Mouse (Mus musculus) ES-CJ7 (cell line): ENCODE results near the gene Hist1h4i.
A peak's percentile ranks its signal among the peaks of the same experiment; 100 is the strongest.
"Not testable (repeated sequence)": the region's sequence is repeated elsewhere in the genome, so short reads cannot be mapped to it uniquely, and the experiment has no call there.

Source experiments
- DNase-seq: peaks from one replicate; pipeline ENCODE4 v3.0.0; 2011; ENCODE audit warnings: low read depth, low spot score

Hist1h4i gene

GRCm38 (mm10) chr13:22041142-22041536 lies at the start of gene Hist1h4i:
Gene Hist1h4i, minus strand, starts transcription at chr13:22041362.
- DNase-seq, result peak; percentile 96

- not testable (repeated sequence) for DNase-seq
These were observed 43.0 kb upstream of the Hist1h4i start, which contains the start of gene Vmn1r188 for GRCm38 (mm10) chr13:22084140-22084539. Gene Vmn1r188, plus strand, starts transcription at chr13:22084440.

- no peak for DNase-seq
These were observed 22.3 kb upstream of the Hist1h4i start for GRCm38 (mm10) chr13:22063468-22063867.

- no peak for DNase-seq
These were observed 20.3 kb upstream of the Hist1h4i start for GRCm38 (mm10) chr13:22061422-22061821.

GRCm38 (mm10) chr13:22053754-22054153 lies 12.6 kb upstream of the Hist1h4i start:
- DNase-seq, result no peak

GRCm38 (mm10) chr13:22051523-22051859 lies 10.3 kb upstream of the Hist1h4i start:
- DNase-seq, result no peak

GRCm38 (mm10) chr13:22050591-22051522 lies 9.7 kb upstream of the Hist1h4i start:
- DNase-seq, result peak; percentile 96

- peak; percentile 89 for DNase-seq
These were observed 8.7 kb upstream of the Hist1h4i start for GRCm38 (mm10) chr13:22049737-22050440.

- DNase-seq, result no peak
These were observed 7.9 kb upstream of the Hist1h4i start for GRCm38 (mm10) chr13:22049041-22049440.

- no peak for DNase-seq
These were observed 4.1 kb upstream of the Hist1h4i start for GRCm38 (mm10) chr13:22045311-22045710.

GRCm38 (mm10) chr13:22044432-22045155 lies 3.4 kb upstream of the Hist1h4i start:
- DNase-seq, result no peak

GRCm38 (mm10) chr13:22043503-22044431 lies 2.6 kb upstream of the Hist1h4i start:
- DNase-seq, result peak; percentile 87

GRCm38 (mm10) chr13:22042568-22043502 lies 1.7 kb upstream of the Hist1h4i start, which contains the start of the genes Hist1h2ag and Hist1h2bj:
Gene Hist1h2ag, minus strand, starts transcription at chr13:22042944.
Gene Hist1h2bj, plus strand, starts transcription at chr13:22043214.
- peak; percentile 99 for DNase-seq

- peak; percentile 68 for DNase-seq
These were observed 747 bp upstream of the Hist1h4i start for GRCm38 (mm10) chr13:22041651-22042567.

- DNase-seq, result peak; percentile 82
These were observed 559 bp downstream of the Hist1h4i start for GRCm38 (mm10) chr13:22040464-22041141.

GRCm38 (mm10) chr13:22039951-22040463 lies 1.2 kb downstream of the Hist1h4i start:
- peak; percentile 58 for DNase-seq

GRCm38 (mm10) chr13:22039364-22039763 lies 1.8 kb downstream of the Hist1h4i start:
- no peak for DNase-seq

- no peak for DNase-seq
These were observed 3.7 kb downstream of the Hist1h4i start for GRCm38 (mm10) chr13:22037415-22037814.
